Mouse (Mus musculus) MEL (cell line): ENCODE measurements around the gene Mybpc2. TPM values are rescaled to one million over a fixed set of nuclear protein-coding genes. Genes with fewer than 3 reads are reported as not detected.

Experiments used
- DNase-seq: peaks from one replicate; pipeline ENCODE4 v3.0.0; 2011; ENCODE audit warnings: low read depth, low spot score
- H3K27ac ChIP-seq: 2 replicates; pipeline ENCODE4 v1.5.1; 2012; ENCODE audit warnings: low read depth, mild to moderate bottlenecking, control low read depth, low read length, moderate library complexity; ENCODE audit not compliant: control insufficient read depth
- H3K27me3 ChIP-seq, 2 experiments: fragments of 150-350 bp in 1 of 2; sonication (generic) in 1 of 2; 2 replicates each; pipeline ENCODE4 v1.6.1; 2012; ENCODE audit warnings: low read length in 2 of 2, mild to moderate bottlenecking in 2 of 2, improper control_type of control experiment in 1 of 2, moderate library complexity in 1 of 2; ENCODE audit not compliant: insufficient read depth in 2 of 2, control insufficient read depth in 1 of 2
- H3K36me3 ChIP-seq, 2 experiments: 2 replicates each; pipeline ENCODE4 v1.6.1; 2012 to 2014; ENCODE audit warnings: low read length in 2 of 2, improper control_type of control experiment in 1 of 2, inconsistent platforms in 1 of 2, mild to moderate bottlenecking in 1 of 2; ENCODE audit not compliant: insufficient read depth in 2 of 2, control insufficient read depth in 1 of 2
- H3K4me1 ChIP-seq, 2 experiments: fragments of 150-350 bp in 1 of 2; sonication (generic) in 1 of 2; 2 replicates each; pipeline ENCODE4 v1.6.1; 2012; ENCODE audit warnings: low read length in 2 of 2, improper control_type of control experiment in 1 of 2, mild to moderate bottlenecking in 1 of 2; ENCODE audit not compliant: insufficient read depth in 2 of 2, control insufficient read depth in 1 of 2
- H3K4me3 ChIP-seq, 2 experiments: fragments of 150-350 bp in 1 of 2; sonication (generic) in 1 of 2; 2 replicates each; pipeline ENCODE4 v1.5.1; 2012; ENCODE audit warnings: low read depth in 2 of 2, low read length in 2 of 2, mild to moderate bottlenecking in 2 of 2, moderate library complexity in 2 of 2, control low read depth in 1 of 2, improper control_type of control experiment in 1 of 2; ENCODE audit not compliant: control insufficient read depth in 1 of 2, insufficient read depth in 1 of 2
- H3K79me2 ChIP-seq: 2 replicates; pipeline ENCODE4 v1.6.1; 2012; ENCODE audit warnings: mild to moderate bottlenecking, low read length, moderate library complexity; ENCODE audit not compliant: control insufficient read depth, poor library complexity, insufficient read depth
- H3K9ac ChIP-seq: 2 replicates; pipeline ENCODE4 v1.6.1; 2012; ENCODE audit warnings: low read depth, mild to moderate bottlenecking, control low read depth, low read length, moderate library complexity; ENCODE audit not compliant: control insufficient read depth, poor library complexity, severe bottlenecking
- H3K9me3 ChIP-seq: fragments of 150-350 bp; sonication (generic); replicated peaks from 2 replicates; pipeline ENCODE4 v1.6.1; 2012; ENCODE audit warnings: mild to moderate bottlenecking, low read length, improper control_type of control experiment, moderate library complexity; ENCODE audit not compliant: insufficient read depth
- BHLHE40 ChIP-seq: IDR thresholded peaks from 2 replicates; pipeline ENCODE4 v1.6.1; 2012; ENCODE audit warnings: low read depth, mild to moderate bottlenecking, inconsistent platforms, low read length, improper control_type of control experiment, borderline replicate concordance
- CHD1 ChIP-seq: IDR thresholded peaks from 2 replicates; pipeline ENCODE4 v1.6.1; 2012; ENCODE audit warnings: low read depth, mild to moderate bottlenecking, inconsistent platforms, low read length, improper control_type of control experiment
- CHD2 ChIP-seq: IDR thresholded peaks from 2 replicates; pipeline ENCODE4 v1.6.1; 2011; ENCODE audit warnings: low read length, improper control_type of control experiment
- ELF1 ChIP-seq: IDR thresholded peaks from 2 replicates; pipeline ENCODE4 v1.6.1; 2014; ENCODE audit warnings: low read depth, mild to moderate bottlenecking, inconsistent platforms, low read length, improper control_type of control experiment, moderate library complexity
- ETS1 ChIP-seq: IDR thresholded peaks from 2 replicates; pipeline ENCODE4 v1.6.1; 2012; ENCODE audit warnings: low read depth, mild to moderate bottlenecking, inconsistent platforms, low read length, improper control_type of control experiment, moderate library complexity
- GABPA ChIP-seq: IDR thresholded peaks from 2 replicates; pipeline ENCODE4 v1.6.1; 2012; ENCODE audit warnings: low read depth, mild to moderate bottlenecking, inconsistent platforms, low read length, improper control_type of control experiment, moderate library complexity
- JUND ChIP-seq: IDR thresholded peaks from 2 replicates; pipeline ENCODE4 v1.6.1; 2011; ENCODE audit warnings: low read depth, mild to moderate bottlenecking, improper control_type of control experiment, low read length
- KAT2A ChIP-seq: conservative IDR thresholded peaks from 2 replicates; pipeline ENCODE4 v1.6.1; 2012; ENCODE audit warnings: low read depth, low read length, improper control_type of control experiment, inconsistent platforms
- MAZ ChIP-seq: IDR thresholded peaks from 2 replicates; pipeline ENCODE4 v1.6.1; 2012; ENCODE audit warnings: low read depth, mild to moderate bottlenecking, inconsistent platforms, low read length, improper control_type of control experiment
- MXI1 ChIP-seq: IDR thresholded peaks from 2 replicates; pipeline ENCODE4 v1.6.1; 2011; ENCODE audit warnings: mild to moderate bottlenecking, low read depth, low read length, improper control_type of control experiment
- MYC ChIP-seq: IDR thresholded peaks from 2 replicates; pipeline ENCODE4 v1.6.1; 2011; ENCODE audit warnings: low read depth, mild to moderate bottlenecking, low read length, improper control_type of control experiment, moderate library complexity
- NRF1 ChIP-seq: IDR thresholded peaks from 2 replicates; pipeline ENCODE4 v1.6.1; 2014; ENCODE audit warnings: low read depth, mild to moderate bottlenecking, inconsistent platforms, low read length, improper control_type of control experiment, moderate library complexity; ENCODE audit not compliant: poor library complexity, insufficient read depth, severe bottlenecking
- POLR2AphosphoS5 ChIP-seq: IDR thresholded peaks from 2 replicates; pipeline ENCODE4 v1.6.1; 2012; ENCODE audit warnings: low read depth, borderline replicate concordance, mild to moderate bottlenecking, inconsistent platforms, low read length, moderate library complexity, mixed read lengths
- RCOR1 ChIP-seq: IDR thresholded peaks from 2 replicates; pipeline ENCODE4 v1.6.1; 2012; ENCODE audit warnings: low read depth, mild to moderate bottlenecking, inconsistent platforms, low read length, improper control_type of control experiment
- SIN3A ChIP-seq: IDR thresholded peaks from 2 replicates; pipeline ENCODE4 v1.6.1; 2012; ENCODE audit warnings: low read length, improper control_type of control experiment, inconsistent platforms
- TCF12 ChIP-seq: IDR thresholded peaks from 2 replicates; pipeline ENCODE4 v1.6.1; 2014; ENCODE audit warnings: low read depth, mild to moderate bottlenecking, inconsistent platforms, low read length, improper control_type of control experiment, moderate library complexity
- UBTF ChIP-seq: IDR thresholded peaks from 2 replicates; pipeline ENCODE4 v1.6.1; 2012; ENCODE audit warnings: low read depth, mild to moderate bottlenecking, inconsistent platforms, low read length, improper control_type of control experiment, moderate library complexity, borderline replicate concordance; ENCODE audit not compliant: insufficient read depth
- USF2 ChIP-seq, 2 experiments: IDR thresholded peaks; 2 replicates each; pipeline ENCODE4 v1.6.1; 2011 to 2012; ENCODE audit warnings: improper control_type of control experiment in 2 of 2, low read length in 2 of 2, borderline replicate concordance in 1 of 2, inconsistent platforms in 1 of 2, low read depth in 1 of 2, mild to moderate bottlenecking in 1 of 2; ENCODE audit not compliant: insufficient read depth in 1 of 2
- ZMIZ1 ChIP-seq: IDR thresholded peaks from 2 replicates; pipeline ENCODE4 v1.6.1; 2012; ENCODE audit warnings: low read depth, mild to moderate bottlenecking, inconsistent platforms, low read length, improper control_type of control experiment, moderate library complexity
- ZNF384 ChIP-seq: IDR thresholded peaks from 2 replicates; pipeline ENCODE4 v1.6.1; 2012; ENCODE audit warnings: low read depth, mild to moderate bottlenecking, inconsistent platforms, low read length, improper control_type of control experiment
- polyA plus RNA-seq, 2 experiments: library from polyadenylated mRNA; stranded (reverse) in 1 of 2; unstranded in 1 of 2; fragments of >175 nt in 1 of 2; fragments of >200 nt in 1 of 2; gene quantifications; 2 replicates each; pipeline versions ENCODE4 v1.2.1 to v1.2.4; 2012; ENCODE audit warnings: low replicate concordance in 2 of 2, low read depth in 1 of 2; ENCODE audit not compliant: insufficient read length in 2 of 2, insufficient read depth in 1 of 2, missing spikeins in 1 of 2
- total RNA-seq: library from RNA; depleted of rRNA; stranded (reverse); fragments of 300-350 nt; gene quantifications from 2 replicates; pipeline ENCODE4 v1.2.3, GENCODE M21; 2012

Gene Mybpc2
- total and polyA plus RNA-seq, 3 experiments, result not detected

- no peaks in the 10 kb centered on the region for H3K27me3 ChIP-seq
- H3K36me3 ChIP-seq, result no peaks in the 10 kb centered on the region
- TF ChIP-seq CHD2, result no peak
- no peak for TF ChIP-seq MXI1
- TF ChIP-seq CHD1, result no peak
- no peak for TF ChIP-seq ETS1
- no peak for TF ChIP-seq TCF12
- TF ChIP-seq MAZ, result no peak
- TF ChIP-seq MYC, result no peak
- no peak for TF ChIP-seq ZNF384
- TF ChIP-seq NRF1, result no peak
- no peak for TF ChIP-seq UBTF
- H3K9me3 ChIP-seq, result no peaks in the 10 kb centered on the region
- H3K4me3 ChIP-seq, result no peak overlapping the region
- H3K79me2 ChIP-seq, result no peaks in the 10 kb centered on the region
- no peak for DNase-seq
- H3K27ac ChIP-seq, result no peak overlapping the region
- 0 out of 4 replicates have a peak, but pooled peaks cover 0 to 3% of the 10 kb centered on the region in 2 experiments for H3K4me1 ChIP-seq
- H3K9ac ChIP-seq, result no peak overlapping the region
Measured at GRCm38 (mm10) chr7:44460767-44461502, 63.5 kb downstream of the Mybpc2 start.

GRCm38 (mm10) chr7:44460067-44460466 lies 64.4 kb downstream of the Mybpc2 start:
- DNase-seq, result no peak
- Histone ChIP-seq H3K36me3 (no peaks in the 10 kb centered on the region), H3K4me3 (no peak overlapping the region), H3K27me3 (no peaks in the 10 kb centered on the region), H3K4me1 (0 out of 4 replicates have a peak, but pooled peaks cover 0 to 3% of the 10 kb centered on the region in 2 experiments), H3K27ac (no peak overlapping the region), H3K9me3 (no peaks in the 10 kb centered on the region), H3K79me2 (no peaks in the 10 kb centered on the region), H3K9ac (no peak overlapping the region)
- TF ChIP-seq BHLHE40 (no peak), ELF1 (no peak), NRF1 (no peak), RCOR1 (no peak), ZNF384 (no peak), MXI1 (no peak), KAT2A (no peak), SIN3A (no peak), GABPA (no peak), ZMIZ1 (no peak), MYC (no peak), POLR2AphosphoS5 (no peak), USF2 (IDR thresholded peaks at IDR 0.05; ENCODE audit: borderline replicate concordance in 1 of 2, insufficient read depth in 1 of 2, low read depth in 1 of 2, low read length in 2 of 2) (no peak), JUND (no peak)
